Mouse (Mus musculus) heart, postnatal 4 days (tissue): Measurements from ENCODE around the gene Bad. TPM values are rescaled to one million over a fixed set of nuclear protein-coding genes. Genes with fewer than 3 reads are reported as not detected.

Experiments
- DNase-seq: peaks from one replicate; pipeline ENCODE4 v3.0.0; 2021
- total RNA-seq, 2 experiments: library from RNA; stranded (reverse); gene quantifications; 2 replicates each; pipeline ENCODE4 v1.2.3; 2021

The Bad gene
- total RNA-seq, 2 experiments from 2014 or later = 29.6 to 30.5 TPM

DNA sequence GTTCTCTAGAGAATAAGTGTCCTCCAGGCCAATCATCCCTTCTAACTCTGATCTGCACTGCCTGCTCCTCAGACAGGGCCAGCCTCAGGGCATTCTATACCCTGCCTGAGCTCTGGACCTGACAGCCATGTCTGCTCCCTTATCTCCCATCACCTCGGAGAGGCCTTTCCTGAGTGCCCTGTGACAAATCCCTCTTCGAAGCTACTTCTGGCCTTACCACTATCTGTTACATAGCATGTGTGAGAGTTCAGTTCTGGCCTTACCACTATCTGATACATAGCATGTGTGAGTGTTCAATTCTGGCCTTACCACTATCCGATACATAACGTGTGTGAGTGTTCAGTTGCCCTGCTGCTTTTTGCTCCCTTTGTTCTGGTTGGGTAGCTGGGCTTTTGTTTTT, 26.4 kb upstream of the Bad start:
- DNase-seq = no peak

DNA sequence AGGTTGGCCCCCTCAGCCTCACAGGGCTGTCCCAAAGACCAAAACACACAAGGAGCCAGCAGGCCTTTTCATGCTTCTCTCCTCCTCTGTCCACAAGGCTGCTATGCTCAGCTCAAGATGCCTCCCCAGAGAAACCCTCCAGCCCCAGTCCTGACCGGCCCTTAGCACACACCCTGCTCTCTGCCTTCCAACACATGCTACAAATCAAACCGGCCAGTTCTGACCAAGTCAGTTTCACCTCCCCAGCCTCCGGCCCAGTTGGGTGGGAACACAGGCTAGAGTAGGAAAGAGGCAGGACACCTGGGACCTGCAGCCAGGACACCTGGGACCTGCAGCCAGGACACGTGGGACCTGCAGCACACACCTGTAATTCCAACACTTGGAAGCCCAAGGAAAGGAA, 25.2 kb upstream of the Bad start:
- DNase-seq = no peak

DNA sequence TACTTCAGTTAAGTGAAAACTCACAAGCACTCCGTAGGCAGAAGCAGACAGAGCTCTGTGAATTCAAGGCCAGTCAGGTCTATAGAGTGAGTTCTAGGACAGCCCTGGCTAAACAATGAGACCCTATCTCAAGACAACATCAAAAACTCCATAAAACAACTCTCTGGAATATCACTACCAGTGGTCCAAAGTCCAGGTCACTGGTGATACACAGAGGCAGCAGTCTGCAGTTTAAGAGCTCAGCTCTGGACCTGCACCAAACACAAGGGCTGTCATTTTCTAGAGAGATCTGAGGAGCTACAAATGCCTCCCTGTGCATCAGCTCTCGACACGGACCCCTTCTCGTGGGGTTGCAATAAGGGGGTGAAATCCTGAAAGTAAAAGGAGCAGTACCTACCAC, 23.3 kb upstream of the Bad start:
- DNase-seq = no peak

DNA sequence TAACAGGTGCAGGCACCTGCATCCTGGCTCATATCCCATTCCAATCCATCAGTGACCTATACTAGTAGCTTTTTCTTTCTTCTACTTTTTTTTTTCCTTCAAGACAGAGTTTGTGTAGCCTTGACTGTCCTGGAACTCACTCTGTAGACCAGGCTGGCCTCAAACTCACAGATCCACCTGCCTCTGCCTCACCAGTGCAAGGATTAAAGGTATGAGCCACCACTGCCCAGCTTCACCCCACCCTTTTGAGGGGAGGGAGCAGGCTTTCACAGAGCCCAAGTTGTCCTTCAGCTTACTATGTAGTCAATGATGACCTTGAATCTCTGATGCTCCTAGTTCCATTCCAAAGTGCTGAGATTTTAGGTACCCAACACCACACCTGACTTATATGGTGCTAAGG, 22.2 kb upstream of the Bad start:
- no peak for DNase-seq

DNA sequence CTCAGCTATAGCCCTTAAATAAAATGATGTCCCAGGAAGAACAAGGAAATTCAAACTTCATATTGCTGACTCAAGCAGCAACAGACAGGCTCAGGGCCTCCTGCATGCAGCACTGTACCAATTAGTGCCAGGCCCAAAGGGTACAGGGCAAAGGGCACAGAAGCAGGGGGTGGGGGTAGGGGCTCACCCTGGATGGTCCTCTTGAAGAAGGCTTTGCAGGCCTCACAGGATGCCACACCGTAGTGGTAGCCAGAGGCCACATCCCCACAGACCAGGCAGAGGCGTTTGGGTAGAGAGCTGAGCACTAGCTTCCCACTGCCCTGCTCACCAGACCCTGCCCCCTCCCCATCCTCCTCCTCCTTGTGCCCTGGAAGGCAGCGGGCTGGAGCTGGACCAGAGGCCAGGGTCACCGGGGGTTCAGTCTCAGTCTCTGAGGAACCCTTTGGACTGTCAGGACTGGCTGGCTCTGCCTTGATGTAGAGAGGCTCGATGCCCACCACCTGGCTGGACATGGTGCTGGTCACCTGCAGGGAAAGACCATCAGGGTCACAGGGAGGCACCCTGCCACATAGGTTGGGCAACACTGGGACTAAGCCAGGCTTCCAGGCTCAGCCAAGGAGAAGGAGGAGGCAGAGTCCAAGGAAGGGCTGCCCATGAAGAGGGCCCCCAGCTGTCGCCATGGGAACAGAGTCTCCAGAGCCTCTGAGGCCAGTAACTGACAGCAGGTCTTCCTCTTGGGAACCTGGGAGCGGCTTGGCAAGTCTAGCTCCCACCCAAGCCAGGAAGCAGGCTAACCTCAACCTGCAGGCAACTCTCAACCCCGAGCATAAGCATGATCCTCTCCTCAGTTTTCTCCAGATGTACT, 21.6 kb upstream of the Bad start:
- peak; percentile 47 for DNase-seq

DNA sequence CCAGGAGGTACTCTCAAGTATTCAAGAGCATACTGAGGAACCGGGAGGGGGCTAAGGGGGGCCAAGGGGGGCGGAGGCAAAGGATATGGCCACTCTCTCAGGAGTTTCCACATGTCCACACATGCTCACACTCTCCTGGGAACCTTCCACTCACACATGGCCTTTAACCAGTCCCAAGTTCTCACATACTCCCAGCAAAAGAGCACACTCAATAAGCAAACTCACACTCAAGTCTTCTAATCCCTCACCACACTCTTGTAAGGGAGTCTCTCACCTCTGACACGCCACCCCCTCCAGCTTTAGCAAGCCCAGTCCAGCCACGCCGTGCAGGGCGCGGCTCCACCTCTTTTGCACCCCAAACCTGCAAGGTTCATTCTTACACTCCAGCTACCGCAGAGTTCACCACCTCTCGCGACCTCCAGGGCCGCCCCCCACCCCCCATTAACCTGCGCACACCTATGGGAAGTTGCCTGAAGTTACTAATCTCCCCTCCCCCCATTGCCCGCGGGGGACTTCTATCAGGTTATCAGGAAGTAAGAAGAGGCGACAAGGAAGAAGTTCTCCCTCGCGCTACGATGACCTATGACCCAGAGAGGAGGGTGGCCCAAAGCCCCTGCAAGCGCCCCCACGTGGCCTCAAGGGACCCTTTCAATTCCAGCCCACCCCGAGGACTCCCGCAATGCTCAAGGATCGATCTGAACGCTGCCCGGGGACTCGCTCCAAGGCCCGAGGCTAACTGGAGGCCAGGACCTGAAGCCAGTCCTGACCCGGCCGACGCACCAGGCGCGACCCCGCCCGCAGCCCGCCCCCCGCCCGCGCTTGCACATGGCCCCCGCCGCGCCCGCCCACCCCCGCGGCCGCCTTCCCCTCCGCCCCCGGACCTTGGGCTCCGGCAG, 20.7 kb upstream of the Bad start:
- DNase-seq = peak; percentile 63

DNA sequence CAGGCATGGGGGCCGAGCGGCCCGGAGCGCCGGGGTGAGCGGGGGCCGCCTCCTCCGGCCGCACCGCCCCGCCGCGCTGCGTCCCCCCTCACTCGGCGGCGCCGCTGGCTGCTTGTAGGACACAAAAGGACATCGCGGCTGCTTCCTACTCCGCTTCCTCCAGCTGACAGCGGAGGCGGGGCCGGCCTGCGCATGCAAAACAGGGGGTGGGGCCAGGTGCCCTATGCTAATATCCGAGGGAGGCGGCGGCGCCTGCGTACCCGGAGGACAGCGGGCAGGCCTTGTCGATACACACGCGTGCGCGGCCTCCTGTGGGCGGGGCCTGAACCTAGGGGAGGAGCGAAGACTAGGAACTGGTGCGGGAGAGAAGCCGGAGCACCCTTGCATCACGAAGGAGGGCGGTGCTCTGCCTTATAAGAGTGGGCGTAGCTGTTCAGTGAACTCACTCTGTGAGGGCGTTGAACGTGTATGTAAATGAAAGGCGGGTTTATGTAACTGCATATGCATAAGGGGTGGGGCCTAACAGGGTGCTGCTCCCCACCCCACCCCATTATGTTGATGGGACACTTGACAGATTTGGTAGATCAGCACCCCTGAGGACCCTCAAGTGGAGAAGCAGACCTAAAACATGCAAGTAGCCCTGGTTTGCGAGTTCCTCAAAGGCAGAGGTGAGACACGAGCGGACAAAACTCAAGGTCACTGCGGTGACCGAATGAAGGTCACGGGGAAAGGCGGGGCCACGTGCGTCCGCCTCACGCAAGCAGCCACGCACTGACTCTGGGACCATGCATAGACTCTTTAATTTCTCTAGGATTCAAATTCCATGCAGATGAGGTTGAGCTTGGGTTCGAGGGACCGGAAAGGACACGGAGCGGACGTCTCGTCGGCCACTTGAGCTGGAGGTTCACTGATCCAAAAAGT, 19.8 kb upstream of the Bad start, which contains the start of gene Esrra:
Gene Esrra, minus strand, starts transcription at position 167 of the 921 bp plus-strand sequence.
- peak; percentile 100 for DNase-seq

DNA sequence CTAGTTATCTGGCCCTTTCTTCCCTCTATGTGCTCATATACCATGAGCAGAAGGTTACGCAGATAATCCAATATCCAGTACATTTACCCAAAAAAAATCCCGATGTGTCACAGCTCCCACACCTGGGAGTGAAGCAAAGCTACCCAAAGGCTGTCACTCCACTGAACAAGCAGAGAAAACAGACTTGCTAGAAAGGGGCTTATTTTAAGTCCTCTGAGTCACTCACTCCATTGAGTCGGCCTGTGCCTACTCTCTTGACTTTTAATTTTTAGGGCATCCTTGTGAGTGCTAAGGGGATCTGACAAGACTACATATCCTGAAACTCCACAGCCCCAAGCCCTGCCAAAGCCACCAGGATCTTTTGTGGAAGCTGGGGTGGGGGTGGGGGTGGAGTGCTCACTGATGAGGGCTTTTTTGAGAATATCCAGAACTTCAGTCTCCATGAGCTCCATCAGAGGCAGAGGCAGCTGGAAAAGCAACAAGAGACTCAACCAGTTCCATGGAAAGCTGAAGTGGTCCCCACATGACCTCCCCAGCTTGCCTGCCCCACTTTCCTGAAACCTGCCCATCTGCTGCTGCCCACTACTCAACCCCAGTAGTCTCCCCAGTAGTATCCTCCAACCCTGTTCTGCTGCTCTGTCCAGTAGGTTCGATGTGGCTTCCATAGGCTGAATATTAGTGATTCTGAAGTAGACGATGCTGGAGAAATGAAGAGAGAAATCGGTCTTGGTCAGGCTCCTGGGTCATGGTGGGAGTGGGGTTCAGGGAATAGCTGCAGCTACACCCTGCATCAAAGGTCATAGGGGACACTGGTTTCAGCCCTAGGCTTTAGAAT, 18.5 kb upstream of the Bad start:
- DNase-seq = no peak

DNA sequence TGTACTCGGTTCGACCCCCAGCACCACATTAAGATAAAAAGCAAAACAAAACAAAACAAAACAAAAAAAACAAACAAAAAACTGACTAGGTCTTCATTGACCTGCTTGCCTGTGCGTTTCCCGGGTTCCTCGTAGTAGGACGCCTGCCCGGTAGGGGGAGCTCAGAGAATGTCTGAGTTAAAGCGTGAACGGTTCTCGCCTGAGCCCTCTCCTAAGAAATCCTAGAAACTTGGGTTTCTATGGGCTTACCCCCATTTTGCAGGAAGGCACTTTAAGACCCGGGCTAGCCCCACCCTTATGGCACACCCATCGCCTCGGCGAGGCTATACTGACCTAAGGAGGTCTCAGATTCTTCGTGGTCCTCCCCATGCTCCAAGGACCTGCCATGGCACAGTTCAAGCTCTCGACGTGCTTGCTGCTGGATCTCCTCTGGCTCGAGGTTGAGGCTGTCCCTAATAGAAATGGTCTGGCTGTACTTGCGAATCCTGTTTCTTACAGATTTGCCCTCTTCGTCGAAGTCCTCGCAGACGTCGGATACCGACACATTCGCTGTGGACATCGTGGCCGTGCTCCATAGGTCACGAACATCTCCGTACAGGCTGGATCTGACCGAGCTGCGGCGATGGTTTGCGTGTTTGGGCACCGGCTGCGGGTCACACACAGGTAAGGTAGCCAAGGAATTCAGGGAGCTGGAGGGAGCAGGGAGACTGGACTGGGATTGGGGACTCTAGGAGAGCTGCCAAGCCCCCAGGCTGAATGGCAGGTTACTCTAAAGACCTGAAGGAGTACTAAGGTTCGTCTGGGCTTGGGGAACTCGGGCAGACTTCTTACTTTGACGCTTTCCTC, 17.0 kb upstream of the Bad start:
- DNase-seq = peak; percentile 92

DNA sequence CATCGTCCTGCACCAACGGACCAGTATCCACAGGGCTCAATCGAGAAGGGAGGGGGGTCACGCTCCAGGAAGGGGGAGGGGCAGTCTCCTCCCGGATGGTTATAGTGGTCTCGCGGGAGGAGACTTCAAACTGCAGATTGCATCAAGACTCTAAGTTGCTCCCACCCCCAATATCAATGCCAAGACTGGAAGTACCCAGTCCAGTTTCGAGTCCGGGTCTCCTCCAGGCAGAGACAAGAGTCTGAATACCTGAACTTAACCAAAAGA, 16.4 kb upstream of the Bad start, which contains the start of gene Catsperz:
Gene Catsperz, minus strand, starts transcription at position 74 of the 267 bp plus-strand sequence.
- DNase-seq = no peak

DNA sequence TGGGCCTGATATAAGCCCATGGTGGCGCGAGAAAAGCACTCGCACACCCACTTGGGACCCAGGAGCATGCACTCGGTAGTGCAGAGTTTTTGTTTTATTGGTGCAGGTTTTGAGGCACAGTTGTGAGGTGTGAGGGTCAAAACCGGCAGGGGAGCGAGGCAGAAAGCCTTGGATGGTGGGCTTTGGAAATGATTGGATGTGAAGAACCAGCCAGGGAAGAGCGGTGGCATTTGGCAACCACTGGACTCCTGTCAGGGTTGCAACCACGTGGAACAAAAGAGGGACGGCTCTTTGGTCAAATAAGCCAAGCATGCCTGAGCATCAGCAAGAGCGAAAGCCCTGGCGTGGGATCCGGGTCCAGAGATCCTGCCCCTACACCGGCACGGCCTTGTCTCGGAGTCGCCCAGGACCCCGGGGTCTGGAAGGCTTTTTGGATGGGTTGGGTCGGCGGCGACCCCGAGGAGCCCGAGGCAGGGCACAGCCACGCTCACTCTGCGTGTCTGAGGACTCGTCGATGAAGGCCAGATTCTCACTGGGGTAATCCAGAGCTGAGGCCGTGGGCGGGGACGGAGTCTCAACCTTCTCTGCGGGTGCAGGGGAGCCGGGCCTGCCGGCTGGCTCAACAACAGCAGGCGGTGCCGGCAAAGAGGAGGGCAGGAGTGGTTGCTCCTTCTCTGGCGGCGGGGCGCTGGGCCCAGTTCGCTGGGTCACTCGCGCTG, 15.9 kb upstream of the Bad start:
- no peak for DNase-seq

DNA sequence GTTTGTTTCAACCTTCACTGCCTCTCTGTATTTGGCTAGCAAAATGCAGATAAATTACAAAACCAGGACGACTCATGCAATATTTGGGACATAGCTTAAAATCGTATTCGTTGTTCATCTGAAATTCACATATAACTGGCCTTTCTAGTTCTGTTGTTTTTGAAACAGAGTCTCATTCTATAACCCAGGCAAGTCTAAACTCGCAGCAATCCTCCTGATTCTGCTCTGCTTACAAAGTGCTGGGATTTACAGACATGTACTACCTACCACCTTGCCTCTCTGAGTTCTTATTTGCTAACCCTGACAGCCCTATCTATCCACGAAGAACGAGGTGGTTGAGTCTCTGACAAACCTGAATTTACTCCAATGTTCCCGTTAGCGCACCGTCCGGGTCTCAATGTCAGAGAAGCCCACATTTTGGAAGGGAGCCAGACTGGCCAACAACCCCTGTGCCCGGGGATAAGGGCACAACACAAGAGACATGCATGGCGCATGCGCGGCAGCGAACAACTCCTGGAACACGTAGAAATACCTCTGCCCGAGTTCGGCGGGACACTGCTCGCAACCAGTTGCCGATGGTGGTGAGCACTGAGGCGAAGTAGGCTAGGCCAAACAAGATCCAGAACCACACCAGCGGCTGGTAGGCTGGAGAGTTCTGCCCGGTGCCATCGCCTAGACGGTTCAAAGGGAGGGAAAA, 15.0 kb upstream of the Bad start:
- DNase-seq = peak; percentile 55

DNA sequence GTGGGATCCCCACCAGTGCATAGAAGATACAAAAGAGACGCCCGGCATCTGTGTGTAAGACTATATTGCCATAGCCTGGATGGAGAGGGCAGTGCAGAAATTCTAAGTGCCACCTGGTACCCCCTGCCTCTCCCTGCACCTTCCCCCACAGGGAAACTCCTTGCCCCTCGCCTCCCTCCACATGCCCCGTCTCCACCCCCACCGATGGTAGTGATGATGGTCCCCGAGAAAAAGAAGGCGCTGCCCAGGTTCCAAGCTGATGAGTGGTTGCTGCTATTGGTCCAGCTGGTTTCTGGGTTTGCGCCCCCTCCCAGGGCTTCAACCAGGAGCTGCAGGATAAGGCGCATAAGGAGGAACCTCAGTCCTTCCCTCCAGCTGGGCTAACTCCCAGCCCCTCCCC, 13.6 kb upstream of the Bad start:
- no peak for DNase-seq

DNA sequence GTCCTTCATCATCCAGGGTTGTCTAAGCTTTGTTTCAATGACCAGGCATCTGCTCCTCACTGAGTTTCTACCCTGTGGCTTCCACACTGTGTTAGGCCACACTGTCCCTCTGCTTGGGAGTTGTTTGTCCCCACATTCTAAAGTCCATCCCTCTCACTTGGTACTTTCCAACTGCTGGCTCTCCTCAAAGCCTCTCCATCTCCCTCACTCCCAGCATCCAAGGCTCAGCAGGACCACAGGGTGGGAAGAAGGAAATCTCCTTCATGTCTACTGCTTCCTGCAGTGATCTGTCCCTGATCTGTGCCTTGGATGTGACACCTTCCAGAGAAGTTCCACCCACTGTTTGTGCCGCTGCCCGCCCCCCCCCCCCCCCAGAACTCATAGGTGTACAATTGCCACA, 10.7 kb upstream of the Bad start:
- no peak for DNase-seq

DNA sequence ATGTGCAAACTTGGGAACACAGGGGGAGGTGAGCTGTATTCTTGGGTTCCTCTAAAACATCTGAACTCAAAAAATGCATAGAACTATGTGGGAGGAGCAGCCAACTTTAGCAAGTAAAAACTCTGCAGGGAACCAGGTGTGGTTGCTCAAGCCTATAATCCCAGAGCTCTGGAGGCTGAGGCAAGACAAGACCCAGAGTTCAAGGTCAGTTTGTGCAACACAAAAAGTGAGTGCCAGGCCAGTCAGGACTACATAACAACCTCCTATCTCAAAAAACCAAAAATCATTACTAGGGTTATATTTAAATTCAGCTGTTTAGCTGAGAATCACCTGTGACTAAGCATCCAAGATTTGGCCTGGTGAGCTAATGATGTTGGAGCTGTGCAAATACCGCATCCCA, 9.6 kb upstream of the Bad start:
- no peak for DNase-seq

DNA sequence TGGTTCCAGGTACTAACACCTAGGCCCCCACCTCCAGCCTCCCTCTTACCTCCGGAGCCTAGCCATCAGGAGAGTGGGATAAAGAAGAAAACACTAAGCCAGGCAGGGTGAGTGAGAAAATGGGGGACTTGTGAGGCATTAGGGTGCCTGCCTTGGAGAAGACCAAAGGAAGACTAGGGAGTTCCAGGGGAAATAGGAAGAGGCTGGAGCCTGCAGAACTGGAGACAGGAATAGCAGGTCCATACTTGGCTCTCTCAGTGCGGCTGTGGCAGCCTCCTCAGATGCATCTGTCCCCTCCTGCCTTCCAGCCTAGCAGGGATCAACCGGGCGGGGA, 8.6 kb upstream of the Bad start:
- DNase-seq = no peak

DNA sequence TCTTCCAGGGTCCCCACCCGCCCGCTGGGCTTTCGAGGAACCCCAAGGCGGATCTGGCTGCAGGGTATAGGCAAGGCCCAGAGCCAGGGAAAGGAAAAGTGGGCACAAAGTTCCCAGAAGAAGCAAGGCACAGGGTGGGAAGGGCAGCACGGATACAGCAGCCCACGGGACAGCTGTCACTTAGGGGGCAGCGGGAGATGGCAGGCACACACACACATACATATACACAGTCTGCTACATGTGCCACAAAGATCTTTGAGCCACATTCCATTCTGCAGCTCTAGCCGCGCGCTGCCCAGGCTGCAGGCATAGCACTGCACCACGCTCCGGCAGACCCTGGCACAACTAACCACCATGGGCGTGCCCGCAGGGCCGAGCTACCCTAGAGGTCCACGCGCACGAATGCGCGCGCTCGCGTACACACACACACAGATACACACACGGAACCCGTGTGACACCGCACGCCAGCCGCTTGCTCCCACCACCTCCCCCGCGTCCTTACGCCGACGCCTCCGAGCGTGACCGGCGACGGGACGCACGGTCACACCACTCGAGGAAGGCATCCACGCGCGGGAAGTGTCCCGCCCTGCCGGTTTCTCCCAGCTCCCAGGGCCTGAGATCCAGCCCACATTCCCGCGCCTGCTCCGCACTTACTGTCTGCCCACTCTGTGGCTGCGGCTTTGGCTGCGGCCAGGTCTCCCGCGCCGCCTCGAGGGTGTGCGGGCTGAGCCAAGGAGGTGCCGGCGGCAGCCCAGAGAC, 8.0 kb upstream of the Bad start:
- no peak for DNase-seq

DNA sequence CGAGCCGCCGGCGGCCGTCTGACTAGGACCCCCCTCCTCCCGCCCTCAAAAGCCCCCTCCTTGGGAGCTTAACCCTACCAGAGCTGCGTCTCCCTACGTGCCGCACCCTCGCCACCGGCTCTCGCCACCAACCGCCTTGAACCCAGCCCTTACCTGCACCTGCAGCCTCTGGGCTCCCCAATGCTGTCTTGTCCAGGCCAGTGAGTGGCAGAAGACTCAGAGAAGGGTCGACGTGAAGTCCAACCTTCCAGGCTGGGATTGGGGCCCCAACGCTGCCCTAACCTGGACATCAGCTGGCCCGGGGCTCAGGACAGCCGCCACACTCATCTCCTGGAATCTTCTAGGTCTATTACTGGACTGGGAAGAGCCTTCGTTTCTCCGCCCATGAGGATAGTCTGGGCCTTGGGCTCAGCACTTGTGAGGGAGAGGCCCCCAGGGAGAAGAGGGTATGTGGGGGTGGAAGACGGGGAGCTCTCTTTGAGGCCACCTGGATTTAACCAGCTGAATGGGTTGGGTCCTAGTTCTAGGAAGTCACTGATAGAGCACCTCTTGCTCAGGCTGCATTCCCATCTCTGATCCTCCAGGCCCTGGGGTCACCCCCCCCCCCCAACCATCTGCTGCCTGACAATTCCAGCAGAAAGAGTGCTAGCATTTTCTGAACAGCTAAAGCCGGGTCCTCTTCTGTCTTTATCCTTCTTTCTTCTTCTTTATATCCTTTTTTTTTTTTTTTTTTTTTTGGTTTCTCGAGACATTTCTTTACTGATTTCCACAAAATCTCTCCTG, 7.3 kb upstream of the Bad start, which contains the start of gene Kcnk4:
Gene Kcnk4, minus strand, starts transcription at position 321 of the 783 bp plus-strand sequence.
- no peak for DNase-seq
